Mouse (Mus musculus): ENCODE results near the gene Ddx41. TPM values are rescaled to one million over a fixed set of nuclear protein-coding genes. Genes with fewer than 3 reads are reported as not detected.

Gene Ddx41
- polyA plus RNA-seq, 1 experiment from 2014 or later: 89.1 TPM

GRCm38 (mm10) chr13:55484520-55485088 is 51.9 kb downstream of the Ddx41 start:
- Histone ChIP-seq H3K4me2 (replicated peaks; ENCODE audit: low read depth, low read length) (no peak overlapping the region), H3K4me3 (ENCODE audit: low read length) (no peak overlapping the region), H3K9me3 (ENCODE audit: low read length) (no peaks in the 10 kb centered on the region), H3K36me3 (ENCODE audit: insufficient read depth, low read length) (peaks cover 28% of the 10 kb centered on the region), H3K27ac (ENCODE audit: low read length) (no peak overlapping the region), H3K4me1 (ENCODE audit: insufficient read depth, low read length) (peaks cover 43% of the 10 kb centered on the region), H3K27me3 (ENCODE audit: insufficient read depth, low read length) (no peaks in the 10 kb centered on the region), H3K9ac (replicated peaks; ENCODE audit: low read length) (no peak overlapping the region)
- 31% methylated on average over 7 of the region's 7 CpGs for WGBS
- no peak for ATAC-seq (ENCODE audit: low FRiP score, low TSS enrichment)

DNA sequence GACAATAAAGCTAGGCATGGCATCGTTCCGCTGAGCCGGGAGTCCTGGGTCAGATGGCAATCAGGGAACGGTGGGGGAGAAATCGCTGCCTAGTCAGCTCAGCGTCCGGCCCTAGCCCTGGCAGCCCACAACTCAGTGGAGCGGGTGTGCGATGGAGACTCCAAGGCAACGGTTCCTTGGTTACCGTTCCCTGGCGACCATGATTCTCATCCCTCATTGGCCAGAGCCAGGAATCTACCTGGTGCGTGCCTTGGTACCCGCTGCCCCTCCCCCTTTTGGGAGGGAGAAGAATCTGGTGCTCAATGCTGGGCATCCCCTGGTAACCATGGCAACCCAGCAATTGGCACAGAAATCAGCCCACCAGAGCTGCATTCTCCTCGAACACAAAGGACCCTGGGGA is 52.9 kb downstream of the Ddx41 start:
- WGBS: 32% methylated on average over 15 of the region's 15 CpGs
- H3K4me1 ChIP-seq (ENCODE audit: insufficient read depth, low read length): peaks cover 43% of the 10 kb centered on the region
- H3K9ac ChIP-seq (replicated peaks; ENCODE audit: low read length): no peak overlapping the region
- peaks cover 38% of the 10 kb centered on the region for H3K36me3 ChIP-seq (ENCODE audit: insufficient read depth, low read length)
- H3K4me2 ChIP-seq (replicated peaks; ENCODE audit: low read depth, low read length): 0 out of 2 replicates have a peak overlapping the region, but pooled peaks have one; percentile 8
- no peak for ATAC-seq (ENCODE audit: low FRiP score, low TSS enrichment)
- H3K27me3 ChIP-seq (ENCODE audit: insufficient read depth, low read length): no peaks in the 10 kb centered on the region
- no peak overlapping the region for H3K4me3 ChIP-seq (ENCODE audit: low read length)
- H3K9me3 ChIP-seq (ENCODE audit: low read length): no peaks in the 10 kb centered on the region
- peak overlapping the region; percentile 59; the same call in 1 of the 2 replicates for H3K27ac ChIP-seq (ENCODE audit: low read length)

GRCm38 (mm10) chr13:55483071-55483470 is 53.4 kb downstream of the Ddx41 start:
- ATAC-seq (ENCODE audit: low FRiP score, low TSS enrichment): no peak
- WGBS: 35% methylated on average over 9 of the region's 9 CpGs
- Histone ChIP-seq H3K27me3 (ENCODE audit: insufficient read depth, low read length) (no peaks in the 10 kb centered on the region), H3K9me3 (ENCODE audit: low read length) (no peaks in the 10 kb centered on the region), H3K4me2 (replicated peaks; ENCODE audit: low read depth, low read length) (0 out of 2 replicates have a peak overlapping the region, but pooled peaks have one; percentile 8), H3K4me3 (ENCODE audit: low read length) (no peak overlapping the region), H3K9ac (replicated peaks; ENCODE audit: low read length) (no peak overlapping the region), H3K36me3 (ENCODE audit: insufficient read depth, low read length) (peaks cover 41% of the 10 kb centered on the region), H3K4me1 (ENCODE audit: insufficient read depth, low read length) (peaks cover 43% of the 10 kb centered on the region), H3K27ac (ENCODE audit: low read length) (peak overlapping the region; percentile 59; the same call in 1 of the 2 replicates)

- Histone ChIP-seq H3K4me1 (ENCODE audit: insufficient read depth, low read length) (peaks cover 43% of the 10 kb centered on the region), H3K27me3 (ENCODE audit: insufficient read depth, low read length) (no peaks in the 10 kb centered on the region), H3K27ac (ENCODE audit: low read length) (peak overlapping the region; percentile 43; the same call in 1 of the 2 replicates), H3K9me3 (ENCODE audit: low read length) (no peaks in the 10 kb centered on the region), H3K9ac (replicated peaks; ENCODE audit: low read length) (0 out of 2 replicates have a peak overlapping the region, but pooled peaks have one; percentile 4), H3K36me3 (ENCODE audit: insufficient read depth, low read length) (peaks cover 45% of the 10 kb centered on the region), H3K4me3 (ENCODE audit: low read length) (no peak overlapping the region), H3K4me2 (replicated peaks; ENCODE audit: low read depth, low read length) (no peak overlapping the region)
- ATAC-seq (ENCODE audit: low FRiP score, low TSS enrichment): no peak
- 67% methylated on average over 7 of the region's 7 CpGs for WGBS
These were observed 53.9 kb downstream of the Ddx41 start for GRCm38 (mm10) chr13:55482542-55482941.

Small RNA genes lying within 50 kb of the gene (microRNA-seq; reads per million reads assigned to microRNA genes)
- gene Mir6945: 0.95 reads per million

Other genes starting within 250 kb of the Ddx41 start
- 511 and 518 TPM in 2 replicates for gene Prelid1, start 216.2 kb downstream of the Ddx41 start, polyA plus RNA-seq (2015; fragmentation: Nextera tagmentation; extraction: Ambion mirVana)
- gene Rab24, start 214.7 kb downstream of the Ddx41 start, polyA plus RNA-seq (2015; fragmentation: Nextera tagmentation; extraction: Ambion mirVana): 91.5 and 95.5 TPM in 2 replicates
- 33.5 and 37.6 TPM in 2 replicates for gene Mxd3, start 206.8 kb downstream of the Ddx41 start, polyA plus RNA-seq (2015; fragmentation: Nextera tagmentation; extraction: Ambion mirVana)
- gene Lman2, start 173.9 kb downstream of the Ddx41 start, polyA plus RNA-seq (2015; fragmentation: Nextera tagmentation; extraction: Ambion mirVana): 127 and 131 TPM in 2 replicates
- 1.1 and 1.3 TPM in 2 replicates for gene Rgs14, start 166.9 kb downstream of the Ddx41 start, polyA plus RNA-seq (2015; fragmentation: Nextera tagmentation; extraction: Ambion mirVana)
- gene Slc34a1, start 138.5 kb downstream of the Ddx41 start, polyA plus RNA-seq (2015; fragmentation: Nextera tagmentation; extraction: Ambion mirVana): 366 and 385 TPM in 2 replicates
- gene Pfn3, start 121.4 kb downstream of the Ddx41 start, polyA plus RNA-seq (2015; fragmentation: Nextera tagmentation; extraction: Ambion mirVana): 0.46 TPM in 1 of 2 replicates, not detected in the other
- 0.28 and 0.79 TPM in 2 replicates for gene F12, start 109.9 kb downstream of the Ddx41 start, polyA plus RNA-seq (2015; fragmentation: Nextera tagmentation; extraction: Ambion mirVana)
- gene Grk6, start 91.6 kb downstream of the Ddx41 start, polyA plus RNA-seq (2015; fragmentation: Nextera tagmentation; extraction: Ambion mirVana): 17.4 and 25.6 TPM in 2 replicates
- 0.37 and 0.59 TPM in 2 replicates for gene Prr7, start 72.4 kb downstream of the Ddx41 start, polyA plus RNA-seq (2015; fragmentation: Nextera tagmentation; extraction: Ambion mirVana)
- gene Dbn1, start 48.5 kb downstream of the Ddx41 start, polyA plus RNA-seq (2015; fragmentation: Nextera tagmentation; extraction: Ambion mirVana): 177 and 194 TPM in 2 replicates
- 162 and 169 TPM in 2 replicates for gene Pdlim7, start 23.0 kb downstream of the Ddx41 start, polyA plus RNA-seq (2015; fragmentation: Nextera tagmentation; extraction: Ambion mirVana)
- 2.5 TPM in 2 replicates for gene Dok3, start 7.4 kb downstream of the Ddx41 start, polyA plus RNA-seq (2015; fragmentation: Nextera tagmentation; extraction: Ambion mirVana)
- 40.2 and 41.2 TPM in 2 replicates for gene Fam193b, start 34.5 kb upstream of the Ddx41 start, polyA plus RNA-seq (2015; fragmentation: Nextera tagmentation; extraction: Ambion mirVana)
- gene Tmed9, start 37.1 kb upstream of the Ddx41 start, polyA plus RNA-seq (2015; fragmentation: Nextera tagmentation; extraction: Ambion mirVana): 175 and 177 TPM in 2 replicates
- gene B4galt7, start 63.2 kb upstream of the Ddx41 start, polyA plus RNA-seq (2015; fragmentation: Nextera tagmentation; extraction: Ambion mirVana): 20.0 and 26.3 TPM in 2 replicates
- gene Caml, start 86.3 kb upstream of the Ddx41 start, polyA plus RNA-seq (2015; fragmentation: Nextera tagmentation; extraction: Ambion mirVana): 54.5 and 60.7 TPM in 2 replicates
- 37.5 and 39.7 TPM in 2 replicates for gene Ddx46, start 98.4 kb upstream of the Ddx41 start, polyA plus RNA-seq (2015; fragmentation: Nextera tagmentation; extraction: Ambion mirVana)
- gene B230219D22Rik, start 156.5 kb upstream of the Ddx41 start, polyA plus RNA-seq (2015; fragmentation: Nextera tagmentation; extraction: Ambion mirVana): 55.2 and 62.2 TPM in 2 replicates
- gene Txndc15, start 178.0 kb upstream of the Ddx41 start, polyA plus RNA-seq (2015; fragmentation: Nextera tagmentation; extraction: Ambion mirVana): 97.2 and 99.7 TPM in 2 replicates
- 52.5 and 52.7 TPM in 2 replicates for gene Pcbd2, start 190.7 kb upstream of the Ddx41 start, polyA plus RNA-seq (2015; fragmentation: Nextera tagmentation; extraction: Ambion mirVana)
- 0.16 and 0.18 TPM in 2 replicates for gene Catsper3, start 247.9 kb upstream of the Ddx41 start, polyA plus RNA-seq (2015; fragmentation: Nextera tagmentation; extraction: Ambion mirVana)